Mouse (Mus musculus): ENCODE measurements around the gene F2rl2. TPM values are rescaled to one million over a fixed set of nuclear protein-coding genes. Genes with fewer than 3 reads are reported as not detected.

Gene F2rl2
- polyA plus RNA-seq, 1 experiment: 20.6 TPM

DNA sequence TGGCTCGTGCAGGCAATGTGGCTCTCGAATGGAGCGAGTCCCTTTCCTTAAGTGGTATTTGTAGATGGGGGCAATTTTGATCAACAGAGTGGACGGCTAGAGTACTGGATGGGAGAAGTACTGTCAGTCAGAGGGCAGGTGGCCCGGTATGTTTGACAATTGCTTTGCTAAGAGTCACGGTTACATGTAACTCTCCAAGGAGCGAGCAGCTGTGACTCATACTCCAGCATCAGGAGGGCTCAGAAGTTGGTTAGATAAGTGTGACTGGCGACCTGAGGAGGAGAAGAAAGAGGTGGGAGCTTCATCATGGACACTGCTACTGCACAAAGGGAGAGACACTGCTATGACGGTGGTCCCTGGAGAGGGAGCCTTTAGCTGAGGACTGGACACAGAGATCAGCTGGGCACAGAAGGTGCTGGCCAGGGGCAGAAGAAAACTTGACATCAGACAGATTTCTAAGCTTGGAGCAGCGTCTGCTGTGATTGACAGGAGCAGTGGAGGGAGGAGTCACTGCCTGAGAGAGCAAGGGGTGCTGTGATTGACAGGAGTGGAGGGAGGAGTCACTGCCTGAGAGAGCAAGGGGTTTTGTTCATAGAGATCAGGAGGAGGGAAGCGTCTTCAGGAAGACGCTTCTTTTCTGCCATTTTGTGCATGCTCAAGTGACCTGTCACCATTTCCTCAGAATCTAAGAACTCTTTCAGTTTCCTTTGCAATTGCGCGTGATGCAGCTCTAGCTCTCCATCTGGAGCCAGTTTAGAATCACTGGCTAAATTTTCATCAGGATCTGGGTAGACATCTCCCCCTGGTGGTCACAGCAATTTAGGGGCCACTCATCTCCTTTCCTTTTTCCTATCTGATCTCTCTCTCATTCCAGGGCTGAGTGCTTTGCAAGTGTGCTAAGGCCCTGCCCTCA, 22.9 kb downstream of the F2rl2 start:
- Histone ChIP-seq H3K4me3 (replicated peaks) (peak overlapping the region; percentile 81), H3K4me1 (peaks cover 74% of the 10 kb centered on the region), H3K36me3 (replicated peaks; ENCODE audit: low read length) (peaks cover 21% of the 10 kb centered on the region), H3K9me3 (no peaks in the 10 kb centered on the region), H3K27me3 (replicated peaks) (no peaks in the 10 kb centered on the region)
- no peak for TF ChIP-seq GATA1 (IDR thresholded peaks at IDR 0.05; ENCODE audit: borderline replicate concordance, low read length)
- TF ChIP-seq FLI1 (IDR thresholded peaks at IDR 0.05; ENCODE audit: low read length): no peak

DNA sequence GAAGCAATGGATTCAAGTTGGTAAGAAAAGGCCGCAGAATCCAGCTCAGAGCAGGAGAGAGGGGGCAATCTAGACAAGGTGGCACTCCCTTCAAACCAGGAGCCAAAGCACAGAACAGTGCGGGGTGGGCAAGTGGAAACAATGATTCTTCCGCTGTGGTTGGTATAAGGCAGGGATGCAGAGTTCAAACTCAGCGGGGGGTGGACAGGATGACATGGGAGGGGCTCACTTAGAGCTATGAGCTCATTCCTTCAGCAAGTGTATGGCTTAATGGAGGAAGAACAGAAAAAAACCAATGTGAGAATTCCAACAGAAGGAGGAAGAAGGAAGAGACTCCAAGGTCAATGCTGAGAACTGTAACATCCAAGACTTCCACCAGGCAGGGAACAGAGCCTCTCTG, 33.8 kb downstream of the F2rl2 start:
- no peak overlapping the region for H3K4me3 ChIP-seq (replicated peaks)
- TF ChIP-seq GATA1 (IDR thresholded peaks at IDR 0.05; ENCODE audit: borderline replicate concordance, low read length) (no peak), FLI1 (IDR thresholded peaks at IDR 0.05; ENCODE audit: low read length) (no peak)
- H3K36me3 ChIP-seq (replicated peaks; ENCODE audit: low read length): peaks cover 17% of the 10 kb centered on the region
- H3K4me1 ChIP-seq: peaks cover 25% of the 10 kb centered on the region
- H3K9me3 ChIP-seq: no peaks in the 10 kb centered on the region
- no peaks in the 10 kb centered on the region for H3K27me3 ChIP-seq (replicated peaks)

DNA sequence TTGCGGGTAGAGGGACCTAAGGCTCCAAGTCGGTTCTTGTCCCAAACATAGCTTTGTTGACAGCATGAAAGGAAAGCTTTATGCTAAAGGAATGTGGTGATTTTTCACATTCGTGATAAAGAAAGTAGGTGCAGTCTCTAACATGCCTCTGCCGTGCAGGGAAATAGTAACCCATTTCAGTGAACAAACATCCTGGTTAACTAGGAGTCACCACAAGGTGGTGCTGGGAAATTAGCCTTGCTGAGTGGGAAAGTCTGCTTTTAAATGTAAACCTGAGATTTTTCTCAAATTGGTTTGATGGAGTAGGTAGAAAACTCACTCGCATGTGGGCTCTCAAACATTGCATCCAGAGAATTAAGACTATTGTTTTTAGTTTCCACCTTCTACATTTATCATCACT, 43.0 kb downstream of the F2rl2 start:
- no peaks in the 10 kb centered on the region for H3K27me3 ChIP-seq (replicated peaks)
- H3K4me3 ChIP-seq (replicated peaks): no peak overlapping the region
- H3K36me3 ChIP-seq (replicated peaks; ENCODE audit: low read length): peaks cover 3% of the 10 kb centered on the region
- H3K4me1 ChIP-seq: peaks cover 34% of the 10 kb centered on the region
- no peak for TF ChIP-seq FLI1 (IDR thresholded peaks at IDR 0.05; ENCODE audit: low read length)
- no peak for TF ChIP-seq GATA1 (IDR thresholded peaks at IDR 0.05; ENCODE audit: borderline replicate concordance, low read length)
- H3K9me3 ChIP-seq: no peaks in the 10 kb centered on the region

DNA sequence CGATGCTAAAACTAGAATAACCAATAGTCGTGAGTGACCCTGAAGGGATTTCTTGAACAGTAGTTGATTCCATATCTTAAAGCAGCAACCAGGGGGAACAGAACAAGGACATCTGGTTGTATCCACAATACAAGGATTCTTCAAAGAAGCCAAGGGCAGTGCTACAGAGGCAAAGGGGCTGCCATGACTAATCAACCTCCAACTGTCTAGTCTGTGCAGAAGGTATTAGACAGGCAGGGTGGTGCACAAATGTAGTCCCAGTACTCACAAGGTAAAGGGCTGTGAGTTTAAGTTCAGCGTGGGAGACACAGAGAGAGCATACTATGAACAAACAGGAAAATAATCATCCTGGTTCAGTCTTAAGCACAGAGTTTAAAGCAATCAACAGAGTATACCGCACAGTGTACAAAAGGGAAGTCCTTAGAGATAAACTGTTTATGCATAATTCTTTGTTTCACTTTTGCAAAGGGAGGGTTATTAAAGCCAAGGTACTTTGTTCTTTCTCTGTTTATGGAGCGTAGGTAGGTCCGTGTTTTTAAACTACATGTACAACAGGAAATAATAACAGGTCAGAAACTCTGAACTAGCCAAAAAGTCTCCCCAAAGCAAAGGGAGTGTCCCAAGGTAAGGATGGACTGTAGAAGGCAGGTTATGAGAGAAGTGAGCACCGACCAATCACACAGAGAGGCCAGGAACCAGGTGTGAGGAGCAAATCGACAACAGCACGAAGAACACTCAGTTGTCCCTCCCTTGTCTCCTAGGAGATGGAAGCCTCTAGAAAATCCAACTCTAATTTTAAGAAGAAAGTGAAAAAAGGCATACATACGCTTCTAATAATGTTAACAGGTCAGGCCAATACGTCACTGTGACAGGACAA, 45.4 kb downstream of the F2rl2 start:
- H3K9me3 ChIP-seq: no peaks in the 10 kb centered on the region
- peaks cover 28% of the 10 kb centered on the region for H3K4me1 ChIP-seq
- no peak overlapping the region for H3K4me3 ChIP-seq (replicated peaks)
- H3K36me3 ChIP-seq (replicated peaks; ENCODE audit: low read length): peaks cover 6% of the 10 kb centered on the region
- TF ChIP-seq FLI1 (IDR thresholded peaks at IDR 0.05; ENCODE audit: low read length) (no peak), GATA1 (IDR thresholded peaks at IDR 0.05; ENCODE audit: borderline replicate concordance, low read length) (no peak)
- no peaks in the 10 kb centered on the region for H3K27me3 ChIP-seq (replicated peaks)

DNA sequence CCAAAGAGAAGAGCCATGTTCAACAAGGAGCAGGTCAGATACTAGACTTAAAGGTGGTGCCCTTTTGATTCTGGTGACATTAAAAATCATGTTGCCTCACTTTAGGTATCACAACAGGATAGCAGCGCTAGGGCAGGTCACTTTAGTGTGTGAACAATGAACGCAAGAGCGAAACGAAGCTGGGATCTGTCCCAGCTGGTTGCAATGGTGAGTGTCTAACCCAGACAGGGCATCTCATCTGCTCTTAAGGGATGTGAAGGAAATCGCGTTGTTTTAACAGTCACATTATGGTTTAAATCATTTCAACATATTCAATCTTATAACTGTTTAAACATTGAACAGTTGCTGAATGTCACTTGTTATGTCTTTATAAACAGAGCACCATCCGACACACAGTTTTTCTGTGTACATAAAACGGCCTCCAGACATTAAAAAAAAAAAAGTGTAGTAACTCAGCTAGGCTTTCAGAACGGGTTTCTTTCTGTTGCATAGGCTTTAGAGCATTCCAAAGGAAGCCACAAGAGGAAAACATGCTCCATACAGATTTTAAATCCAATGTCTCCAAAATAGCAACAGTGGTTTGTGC, 46.3 kb downstream of the F2rl2 start:
- Histone ChIP-seq H3K4me3 (replicated peaks) (no peak overlapping the region), H3K36me3 (replicated peaks; ENCODE audit: low read length) (peaks cover 6% of the 10 kb centered on the region), H3K4me1 (peaks cover 28% of the 10 kb centered on the region), H3K27me3 (replicated peaks) (no peaks in the 10 kb centered on the region), H3K9me3 (no peaks in the 10 kb centered on the region)
- TF ChIP-seq GATA1 (IDR thresholded peaks at IDR 0.05; ENCODE audit: borderline replicate concordance, low read length): no peak
- no peak for TF ChIP-seq FLI1 (IDR thresholded peaks at IDR 0.05; ENCODE audit: low read length)

DNA sequence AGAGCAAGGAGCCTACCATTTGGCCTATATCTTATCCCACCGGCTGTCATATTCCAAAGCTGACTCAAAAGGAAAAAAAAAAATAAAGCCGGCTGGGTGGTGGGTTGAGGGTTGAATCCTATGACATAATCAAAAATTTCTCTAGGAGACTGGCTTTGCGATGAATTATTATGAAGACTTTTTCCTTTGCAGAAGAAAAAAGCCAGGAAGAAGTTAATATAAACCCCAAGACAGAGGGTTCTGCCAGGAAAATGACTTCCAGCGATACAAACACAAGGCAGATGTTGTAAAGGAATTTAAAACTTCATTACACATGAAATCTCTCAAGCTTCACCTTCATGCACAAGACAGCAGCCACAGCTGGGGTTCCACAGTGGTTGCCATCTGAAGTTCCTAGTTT, 48.8 kb downstream of the F2rl2 start:
- TF ChIP-seq GATA1 (IDR thresholded peaks at IDR 0.05; ENCODE audit: borderline replicate concordance, low read length) (no peak), FLI1 (IDR thresholded peaks at IDR 0.05; ENCODE audit: low read length) (no peak)
- H3K9me3 ChIP-seq: no peaks in the 10 kb centered on the region
- H3K36me3 ChIP-seq (replicated peaks; ENCODE audit: low read length): peaks cover 6% of the 10 kb centered on the region
- no peaks in the 10 kb centered on the region for H3K27me3 ChIP-seq (replicated peaks)
- H3K4me3 ChIP-seq (replicated peaks): no peak overlapping the region
- peaks cover 28% of the 10 kb centered on the region for H3K4me1 ChIP-seq

DNA sequence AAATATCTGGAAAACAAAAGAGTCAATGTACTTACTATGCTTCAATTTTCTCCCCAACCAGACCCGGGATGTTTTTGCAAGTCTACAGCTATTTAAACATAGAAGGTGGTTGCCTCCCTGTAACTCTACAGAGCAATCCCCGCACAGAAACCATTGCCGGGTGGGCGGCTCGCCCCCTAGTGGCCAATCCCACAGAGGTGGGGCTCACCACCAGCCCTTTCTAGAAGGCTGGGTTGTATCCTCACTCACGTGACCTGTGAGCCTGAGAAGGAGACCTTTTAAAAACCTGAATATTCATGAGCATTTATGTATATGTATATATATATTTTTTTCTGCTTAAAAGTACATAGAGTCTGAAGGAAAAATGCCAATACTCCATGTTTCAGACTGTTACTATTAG, 49.9 kb downstream of the F2rl2 start:
- H3K4me1 ChIP-seq: peaks cover 25% of the 10 kb centered on the region
- no peaks in the 10 kb centered on the region for H3K27me3 ChIP-seq (replicated peaks)
- no peak for TF ChIP-seq FLI1 (IDR thresholded peaks at IDR 0.05; ENCODE audit: low read length)
- TF ChIP-seq GATA1 (IDR thresholded peaks at IDR 0.05; ENCODE audit: borderline replicate concordance, low read length): no peak
- no peaks in the 10 kb centered on the region for H3K9me3 ChIP-seq
- H3K36me3 ChIP-seq (replicated peaks; ENCODE audit: low read length): peaks cover 6% of the 10 kb centered on the region
- H3K4me3 ChIP-seq (replicated peaks): no peak overlapping the region

DNA sequence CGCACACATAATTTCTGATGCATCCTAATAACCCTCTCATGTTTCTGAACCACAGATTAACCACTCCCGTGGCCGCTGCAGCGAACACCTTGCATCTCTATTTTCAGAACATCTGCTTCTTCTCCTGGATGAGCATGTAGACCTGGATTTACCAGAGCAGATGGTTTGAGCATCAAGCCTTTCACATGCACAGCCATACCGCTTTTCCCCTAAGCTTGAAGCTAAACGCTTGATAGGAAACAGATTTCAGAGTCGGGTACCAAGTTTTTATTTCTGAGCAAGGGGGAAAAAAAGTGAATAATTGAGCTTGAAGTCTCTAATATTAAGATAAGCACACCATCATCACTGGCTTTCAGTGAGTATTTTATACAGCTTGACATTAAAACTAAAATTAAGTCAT, 50.4 kb downstream of the F2rl2 start:
- TF ChIP-seq FLI1 (IDR thresholded peaks at IDR 0.05; ENCODE audit: low read length) (no peak), GATA1 (IDR thresholded peaks at IDR 0.05; ENCODE audit: borderline replicate concordance, low read length) (no peak)
- peaks cover 19% of the 10 kb centered on the region for H3K4me1 ChIP-seq
- no peak overlapping the region for H3K4me3 ChIP-seq (replicated peaks)
- H3K36me3 ChIP-seq (replicated peaks; ENCODE audit: low read length): peaks cover 6% of the 10 kb centered on the region
- H3K9me3 ChIP-seq: no peaks in the 10 kb centered on the region
- no peaks in the 10 kb centered on the region for H3K27me3 ChIP-seq (replicated peaks)

DNA sequence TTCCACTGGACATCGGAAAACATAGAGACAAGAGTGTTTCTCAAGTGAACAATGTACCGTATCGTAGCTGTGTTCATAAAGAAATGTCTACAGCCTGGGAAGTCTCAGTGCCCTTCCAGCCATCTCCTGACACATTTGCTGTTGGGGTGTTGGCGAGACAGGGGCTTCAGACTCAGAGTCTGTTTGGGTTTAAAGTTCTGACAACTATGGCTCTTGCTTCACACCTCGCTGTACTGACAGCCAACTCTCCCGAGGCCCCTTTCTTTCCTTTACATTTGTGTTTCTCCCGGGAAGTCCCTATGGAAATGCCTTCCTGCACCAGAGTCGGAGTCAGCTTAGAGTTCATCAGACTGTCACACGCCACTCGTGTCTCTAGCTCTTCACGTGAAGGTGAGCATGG, 50.9 kb downstream of the F2rl2 start:
- Histone ChIP-seq H3K36me3 (replicated peaks; ENCODE audit: low read length) (peaks cover 6% of the 10 kb centered on the region), H3K27me3 (replicated peaks) (no peaks in the 10 kb centered on the region), H3K4me3 (replicated peaks) (no peak overlapping the region), H3K9me3 (no peaks in the 10 kb centered on the region), H3K4me1 (peaks cover 18% of the 10 kb centered on the region)
- TF ChIP-seq FLI1 (IDR thresholded peaks at IDR 0.05; ENCODE audit: low read length) (no peak), GATA1 (IDR thresholded peaks at IDR 0.05; ENCODE audit: borderline replicate concordance, low read length) (no peak)

Other genes with a start within 250 kb of the F2rl2 start
- gene S100z, start 218.1 kb upstream of the F2rl2 start, polyA plus RNA-seq (2012; ENCODE audit: insufficient read depth, low replicate concordance): not detected in 2 replicates
- gene F2rl1, start 171.6 kb upstream of the F2rl2 start, polyA plus RNA-seq (2012; ENCODE audit: insufficient read depth, low replicate concordance): not detected in 2 replicates
- gene F2r, start 78.4 kb upstream of the F2rl2 start, polyA plus RNA-seq (2012; ENCODE audit: insufficient read depth, low replicate concordance): 53.3 and 84.2 TPM in 2 replicates
- gene Iqgap2, start 195.1 kb downstream of the F2rl2 start, polyA plus RNA-seq (2012; ENCODE audit: insufficient read depth, low replicate concordance): 2.8 TPM in 1 of 2 replicates, not detected in the other